Mouse (Mus musculus) mesoderm, embryonic 11.5 days (tissue): ENCODE measurements around the gene 6430531B16Rik.
A peak's percentile ranks its signal among the peaks of the same experiment; 100 is the strongest.

Experiments
- DNase-seq: peaks from one replicate; pipeline ENCODE4 v3.0.0-alpha.2; 2012; ENCODE audit warnings: low read depth, low spot score

The 6430531B16Rik gene

GRCm38 (mm10) chr7:139937810-139938209 is 40.7 kb downstream of the 6430531B16Rik start:
- no peak for DNase-seq

GRCm38 (mm10) chr7:139937138-139937537 is 41.4 kb downstream of the 6430531B16Rik start:
- no peak for DNase-seq

- no peak for DNase-seq
Observed at GRCm38 (mm10) chr7:139936705-139937104, 41.9 kb downstream of the 6430531B16Rik start.

GRCm38 (mm10) chr7:139930732-139931131 is 47.8 kb downstream of the 6430531B16Rik start:
- peak; percentile 69 for DNase-seq
